Mouse (Mus musculus) forebrain, embryonic 11.5 days (tissue): ENCODE data around the gene AI464131. TPM values are rescaled to one million over a fixed set of nuclear protein-coding genes. Genes with fewer than 3 reads are reported as not detected.

Experiments used
- ATAC-seq: fragments of 200-750 bp; cut with Nextera tagmentation; replicated peaks from 2 replicates; pipeline ENCODE4 v1.8.0; 2017; ENCODE audit warnings: moderate TSS enrichment; ENCODE audit not compliant: low FRiP score
- DNase-seq: peaks from one replicate; pipeline ENCODE4 v3.0.0-alpha.2; 2017; ENCODE audit warnings: low spot score
- H3K27ac ChIP-seq: fragments of 300-500 bp; sonication (generic); 2 replicates; pipeline ENCODE4 v1.5.1; 2014; ENCODE audit warnings: low read depth, low read length
- H3K27me3 ChIP-seq: fragments of 300-500 bp; sonication (generic); 2 replicates; pipeline ENCODE4 v1.6.1; 2014; ENCODE audit warnings: mild to moderate bottlenecking, low read length, mixed read lengths; ENCODE audit not compliant: control insufficient read depth, insufficient read depth
- H3K36me3 ChIP-seq: fragments of 300-500 bp; sonication (generic); 2 replicates; pipeline ENCODE4 v1.6.1; 2014; ENCODE audit warnings: mild to moderate bottlenecking, low read length, moderate library complexity, mixed read lengths; ENCODE audit not compliant: control insufficient read depth, insufficient read depth
- H3K4me1 ChIP-seq: fragments of 300-500 bp; sonication (generic); replicated peaks from 2 replicates; pipeline ENCODE4 v1.6.1; 2014; ENCODE audit warnings: low read length, mixed read lengths; ENCODE audit not compliant: control insufficient read depth, insufficient read depth
- H3K4me2 ChIP-seq: fragments of 300-500 bp; sonication (generic); 2 replicates; pipeline ENCODE4 v1.6.1; 2014; ENCODE audit warnings: low read depth, mild to moderate bottlenecking, low read length, moderate library complexity, mixed read lengths; ENCODE audit not compliant: severe bottlenecking
- H3K4me3 ChIP-seq: fragments of 300-500 bp; sonication (generic); 2 replicates; pipeline ENCODE4 v1.5.1; 2014; ENCODE audit warnings: low read depth, low read length
- H3K9ac ChIP-seq: fragments of 300-500 bp; sonication (generic); 2 replicates; pipeline ENCODE4 v1.6.1; 2014; ENCODE audit warnings: low read length
- H3K9me3 ChIP-seq: fragments of 300-500 bp; sonication (generic); 2 replicates; pipeline ENCODE4 v1.6.1; 2016; ENCODE audit warnings: low read length, mixed read lengths; ENCODE audit not compliant: control insufficient read depth
- WGBS: fragments of 180-500 bp; shearing (Covaris S2); extraction: QIAGEN DNeasy Blood & Tissue Kit; methylation state at CpG from one replicate; pipeline ENCODE4 v1.1.7; 2014; 5-methylcytosine and 5-hydroxymethylcytosine counted together
- polyA plus RNA-seq: library from polyadenylated mRNA; unstranded; fragments of >200 nt; fragmentation: Nextera tagmentation; extraction: Ambion mirVana; gene quantifications from 2 replicates; pipeline ENCODE4 v1.2.1, GENCODE M21; 2014

Gene AI464131
- polyA plus RNA-seq, 1 experiment from 2014 or later = 9.2 TPM

DNA sequence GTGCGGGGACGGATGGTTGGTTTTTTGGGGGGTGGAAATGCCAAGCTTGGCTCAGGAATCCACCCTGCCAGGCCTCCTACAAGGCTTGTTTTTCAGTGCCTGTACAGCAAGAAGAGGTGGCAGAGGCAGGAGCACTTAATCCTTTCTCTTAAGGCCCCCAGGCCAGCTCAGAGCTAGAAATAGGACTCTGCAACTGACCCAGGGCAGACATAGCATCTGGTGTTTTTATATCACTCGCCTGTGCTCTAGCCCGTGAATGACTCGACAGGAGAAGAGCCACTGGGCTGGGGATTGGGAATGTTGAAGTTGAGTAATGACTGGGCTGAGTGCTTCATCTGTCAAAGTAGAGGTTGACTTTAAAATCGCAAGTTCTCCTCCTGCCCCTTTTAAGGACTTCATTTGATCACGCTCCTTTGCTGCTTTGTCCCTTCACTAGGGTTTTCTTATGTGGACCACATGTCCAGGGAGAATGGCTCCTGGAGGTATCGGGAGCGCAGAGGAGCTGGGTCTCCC is 25.2 kb downstream of the AI464131 start:
- Histone ChIP-seq H3K9ac (no peak overlapping the region), H3K27ac (no peak overlapping the region), H3K4me2 (no peak overlapping the region), H3K36me3 (no peaks in the 10 kb centered on the region), H3K27me3 (no peaks in the 10 kb centered on the region), H3K9me3 (no peaks in the 10 kb centered on the region), H3K4me1 (no peaks in the 10 kb centered on the region; the same call in 1 of the 2 replicates), H3K4me3 (no peak overlapping the region)
- no peak for ATAC-seq
- no peak for DNase-seq
- 87% methylated on average over 9 of the region's 9 CpGs for WGBS

DNA sequence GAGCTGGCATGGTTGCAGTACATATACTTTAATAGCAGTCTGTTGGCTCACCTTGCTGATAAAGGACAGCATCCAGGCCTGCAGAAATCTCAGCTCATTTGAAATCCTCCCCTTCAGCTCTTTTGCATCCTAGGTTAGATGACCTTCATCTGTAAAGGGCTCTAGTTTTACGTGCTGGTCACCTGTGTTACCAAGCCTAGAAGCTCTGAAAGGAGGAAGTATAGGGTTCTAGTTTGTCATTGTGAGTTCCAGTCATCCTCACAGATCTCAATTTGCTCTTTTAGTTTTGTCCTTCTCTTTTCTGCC is 31.5 kb downstream of the AI464131 start:
- Histone ChIP-seq H3K9ac (0 out of 2 replicates have a peak overlapping the region, but pooled peaks have one; percentile 4), H3K27me3 (no peaks in the 10 kb centered on the region), H3K4me3 (no peak overlapping the region), H3K27ac (peak overlapping the region; percentile 78), H3K36me3 (no peaks in the 10 kb centered on the region), H3K9me3 (no peaks in the 10 kb centered on the region), H3K4me1 (peaks cover 15% of the 10 kb centered on the region; the same call in 1 of the 2 replicates), H3K4me2 (no peak overlapping the region)
- no peak for ATAC-seq
- DNase-seq = no peak
- 83% methylated on average over 1 of the region's 1 CpGs for WGBS

DNA sequence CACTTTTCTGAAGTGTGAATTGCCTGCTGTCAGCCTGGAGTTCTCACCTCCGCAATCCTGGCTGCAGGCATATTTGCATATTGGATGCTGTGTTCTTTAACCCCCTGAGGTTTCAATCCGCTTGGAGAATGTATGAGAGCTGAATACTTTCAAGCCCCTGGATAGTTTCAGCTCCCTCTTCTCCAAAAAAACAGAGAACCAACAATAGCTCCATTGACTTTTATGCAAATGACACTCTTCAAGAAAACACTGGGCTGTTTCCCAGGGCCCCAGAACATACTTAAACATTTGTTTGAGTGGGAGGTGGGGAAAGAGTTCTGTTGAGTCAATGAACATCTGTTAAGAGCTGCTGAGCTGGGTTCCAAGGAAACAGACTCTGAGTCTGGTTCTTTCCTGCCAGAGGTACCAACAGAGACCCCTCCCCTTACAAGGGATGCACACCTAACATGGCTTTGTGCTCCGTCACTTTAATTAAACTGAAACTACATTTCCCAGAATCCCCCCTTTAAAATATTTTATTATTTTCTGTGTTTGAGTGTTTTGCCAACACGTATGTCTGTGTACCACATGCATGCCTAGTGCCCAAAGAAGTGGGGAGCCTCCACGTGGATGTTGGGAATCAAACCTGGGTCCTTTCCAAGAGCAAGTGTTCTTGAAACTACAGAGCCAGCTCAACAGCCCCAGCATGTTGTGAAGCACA is 32.0 kb downstream of the AI464131 start:
- 0 out of 2 replicates have a peak overlapping the region, but pooled peaks have one; percentile 4 for H3K9ac ChIP-seq
- WGBS = 25% methylated on average over 5 of the region's 5 CpGs
- peaks cover 15% of the 10 kb centered on the region; the same call in 1 of the 2 replicates for H3K4me1 ChIP-seq
- ATAC-seq = peak; percentile 74
- H3K36me3 ChIP-seq = no peaks in the 10 kb centered on the region
- no peak overlapping the region for H3K4me2 ChIP-seq
- H3K4me3 ChIP-seq = no peak overlapping the region
- DNase-seq = peak; percentile 56
- H3K27me3 ChIP-seq = no peaks in the 10 kb centered on the region
- H3K9me3 ChIP-seq = no peaks in the 10 kb centered on the region
- H3K27ac ChIP-seq = peak overlapping the region; percentile 78

DNA sequence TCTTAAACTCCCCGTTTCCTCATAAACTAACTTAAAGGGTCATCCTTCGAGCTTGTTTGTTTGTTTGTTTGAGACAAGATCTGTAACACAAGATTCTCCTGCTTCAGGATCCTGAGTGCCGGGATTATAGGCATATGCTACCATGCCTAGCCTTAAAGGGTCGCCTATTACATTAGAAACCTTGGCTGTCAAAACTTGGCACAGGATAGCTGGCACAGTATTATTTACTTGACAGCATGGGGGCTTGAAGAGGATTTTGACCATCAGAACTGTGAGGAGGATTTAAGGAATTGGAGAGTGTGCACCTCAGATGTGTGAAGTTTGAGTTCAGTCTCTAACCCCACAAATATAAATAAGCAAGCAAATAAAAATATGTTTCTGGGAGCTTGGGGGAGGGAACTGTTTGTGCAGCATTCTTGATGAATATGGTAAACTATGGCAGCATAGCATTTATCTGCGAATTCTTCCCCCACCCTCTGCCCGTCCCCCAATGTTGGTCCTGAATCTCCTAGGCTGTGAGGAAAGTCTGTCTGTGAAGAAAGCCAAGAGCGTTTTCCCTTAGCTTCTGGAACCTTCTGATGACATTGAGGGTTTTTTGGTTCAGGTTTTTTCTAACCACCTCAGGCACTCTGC is 32.7 kb downstream of the AI464131 start:
- Histone ChIP-seq H3K27me3 (no peaks in the 10 kb centered on the region), H3K4me1 (peaks cover 15% of the 10 kb centered on the region; the same call in 1 of the 2 replicates), H3K9me3 (no peaks in the 10 kb centered on the region), H3K4me3 (no peak overlapping the region), H3K27ac (peak overlapping the region; percentile 51; the same call in 1 of the 2 replicates), H3K36me3 (no peaks in the 10 kb centered on the region), H3K9ac (no peak overlapping the region), H3K4me2 (no peak overlapping the region)
- ATAC-seq (no peak), DNase-seq (no peak)
- 58% methylated on average over 7 of the region's 7 CpGs for WGBS

DNA sequence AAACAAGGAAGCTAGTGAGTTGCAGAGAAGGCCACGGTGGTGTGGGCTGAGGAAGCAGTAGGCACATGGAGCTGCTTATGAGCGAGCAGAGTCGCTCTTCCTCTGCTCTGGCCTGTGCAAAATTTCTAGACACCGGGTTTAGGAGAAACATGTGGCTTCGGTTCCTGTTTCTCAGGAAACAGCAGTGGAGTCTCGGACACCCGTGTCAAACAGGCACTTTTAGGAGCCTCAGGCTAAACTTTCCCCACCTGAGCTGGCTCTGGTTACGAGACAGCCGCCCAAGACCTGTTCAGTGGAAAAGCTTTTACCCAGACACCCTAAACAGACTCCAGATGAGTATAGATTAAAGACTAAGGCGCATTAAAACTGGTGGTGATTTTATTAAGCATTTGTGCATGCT is 33.7 kb downstream of the AI464131 start:
- H3K4me3 ChIP-seq = no peak overlapping the region
- H3K27me3 ChIP-seq = no peaks in the 10 kb centered on the region
- H3K9ac ChIP-seq = no peak overlapping the region
- no peaks in the 10 kb centered on the region for H3K9me3 ChIP-seq
- H3K27ac ChIP-seq = no peak overlapping the region
- peaks cover 15% of the 10 kb centered on the region; the same call in 1 of the 2 replicates for H3K4me1 ChIP-seq
- no peaks in the 10 kb centered on the region for H3K36me3 ChIP-seq
- no peak for ATAC-seq
- WGBS = 76% methylated on average over 10 of the region's 10 CpGs
- H3K4me2 ChIP-seq = no peak overlapping the region
- DNase-seq = no peak

DNA sequence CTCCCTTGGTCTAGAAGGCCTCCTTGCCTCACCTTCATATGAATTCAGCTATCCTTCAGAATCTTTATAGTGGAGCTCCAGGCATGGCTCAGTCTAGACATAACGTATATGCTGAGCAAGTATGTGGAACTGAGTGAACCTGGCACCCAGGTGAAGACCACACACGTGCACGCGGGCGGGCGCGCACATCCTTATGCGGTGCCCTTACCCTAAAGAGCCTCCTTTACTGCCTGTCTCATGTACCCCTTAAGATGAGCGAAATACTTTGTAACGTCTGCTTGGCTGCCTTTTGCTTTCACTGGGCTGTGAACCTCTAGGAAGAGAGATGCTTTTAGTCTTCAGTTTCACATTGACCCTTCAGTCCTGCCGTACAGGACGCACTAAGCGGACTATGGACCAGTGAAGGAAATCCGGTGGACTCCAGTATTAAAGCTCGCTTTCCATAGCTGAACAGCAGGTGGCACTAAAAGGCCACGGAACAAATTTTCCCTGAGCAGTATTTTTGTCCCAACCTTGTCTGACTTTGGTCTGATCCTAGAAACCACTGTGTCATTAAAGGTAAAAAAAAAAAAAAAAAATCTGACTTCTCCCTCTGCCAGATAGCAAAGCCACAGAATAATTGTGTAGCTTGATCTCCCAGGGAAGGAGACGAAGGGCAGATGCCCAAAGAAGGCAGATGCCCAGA is 34.3 kb downstream of the AI464131 start:
- DNase-seq (peak; percentile 59), ATAC-seq (no peak)
- H3K4me3 ChIP-seq = no peak overlapping the region
- H3K9ac ChIP-seq = no peak overlapping the region
- no peaks in the 10 kb centered on the region for H3K9me3 ChIP-seq
- H3K27me3 ChIP-seq = no peaks in the 10 kb centered on the region
- no peak overlapping the region for H3K4me2 ChIP-seq
- WGBS = 60% methylated on average over 17 of the region's 17 CpGs
- H3K4me1 ChIP-seq = peaks cover 15% of the 10 kb centered on the region; the same call in 1 of the 2 replicates
- H3K27ac ChIP-seq = no peak overlapping the region
- no peaks in the 10 kb centered on the region for H3K36me3 ChIP-seq

DNA sequence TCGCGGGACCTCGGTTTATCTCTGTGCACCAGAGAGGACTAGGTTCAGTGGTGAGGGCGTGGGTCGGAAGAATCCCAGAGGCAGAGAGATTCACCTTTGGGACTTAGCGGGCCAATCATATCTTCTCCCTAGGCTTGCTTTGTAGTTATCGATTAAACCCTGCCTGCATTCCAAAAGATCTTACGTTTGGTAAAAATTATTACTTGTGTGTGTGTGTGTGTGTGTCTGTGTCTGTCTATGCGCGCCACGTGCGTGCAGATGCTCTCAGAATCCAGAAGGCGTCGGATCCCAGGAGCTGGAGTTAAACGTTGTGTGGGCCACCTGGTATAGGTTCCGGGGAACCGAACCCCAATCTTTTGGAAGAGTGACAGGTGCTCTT is 37.6 kb downstream of the AI464131 start:
- DNase-seq (no peak), ATAC-seq (no peak; the same call in 1 of the 2 replicates)
- Histone ChIP-seq H3K9ac (peak overlapping the region; percentile 69), H3K9me3 (no peaks in the 10 kb centered on the region), H3K4me2 (peak overlapping the region; percentile 80), H3K27ac (no peak overlapping the region; the same call in 1 of the 2 replicates), H3K27me3 (no peaks in the 10 kb centered on the region), H3K4me1 (peaks cover 3% of the 10 kb centered on the region; the same call in 1 of the 2 replicates), H3K36me3 (no peaks in the 10 kb centered on the region; the same call in 1 of the 2 replicates), H3K4me3 (peak overlapping the region; percentile 74)
- 3% methylated on average over 17 of the region's 17 CpGs for WGBS
